Mouse (Mus musculus) megakaryocyte, embryonic 14.5 days (primary cell): Measurements from ENCODE around the gene Il24.

Experiments used
- FLI1 ChIP-seq: IDR thresholded peaks from 2 replicates; pipeline ENCODE4 v1.6.1; 2012; ENCODE audit warnings: low read length, inconsistent platforms, mixed read lengths
- GATA1 ChIP-seq: IDR thresholded peaks from 3 replicates; pipeline ENCODE4 v1.6.1; 2012; ENCODE audit warnings: mixed read lengths, low read length, inconsistent platforms, borderline replicate concordance

GRCm38 (mm10) chr1:130918323-130918980 lies 31.2 kb upstream of the Il24 start:
- no peak for TF ChIP-seq GATA1
- TF ChIP-seq FLI1 = no peak
